9 mouse cellular contexts compared by ENCODE assay signal in the genomic region with DNA sequence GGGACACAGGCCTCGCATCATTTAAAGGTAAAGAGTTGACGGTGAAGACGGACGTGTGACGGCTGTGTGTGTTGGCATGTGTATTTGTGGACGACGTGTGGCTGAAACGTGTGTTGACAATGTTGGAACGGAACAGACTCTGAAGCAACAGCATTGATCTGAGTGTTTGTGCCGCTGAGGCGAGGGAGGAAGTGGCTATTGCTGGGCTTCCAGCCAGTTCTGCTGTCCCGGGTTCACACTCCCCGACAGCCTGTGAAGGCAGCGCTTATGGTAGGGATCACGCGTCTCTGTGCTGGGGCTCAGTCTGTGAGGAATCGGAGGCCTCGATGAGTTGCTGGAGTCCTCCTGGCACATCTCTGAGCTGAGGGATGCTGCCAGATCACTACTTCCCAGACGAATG. TPM values are rescaled to one million over a fixed set of nuclear protein-coding genes. Genes with fewer than 3 reads are reported as not detected.
DNase-seq lines count a peak whose midpoint lies in the region; ATAC-seq and TF ChIP-seq lines count a peak whose summit lies in the region.
"Had no signal": no experiment of that assay in that cellular context is flagged by ENCODE, and none has a peak within 500 bp of the region (broad histone marks: within the 10 kb centered on the region; RNA-seq: fewer than 3 reads in every experiment).

No protein-coding gene starts in this region.

- peak overlapping the region; percentile 15; the same call in 1 of the 2 replicates for H3K9ac ChIP-seq in heart, embryonic 12.5 days
- no peak overlapping the region for H3K9ac ChIP-seq in midbrain, postnatal 0 days (replicated peaks; ENCODE audit: low read length, poor library complexity, severe bottlenecking)
- H3K9ac ChIP-seq: limb, embryonic 15.5 days had no signal

- H3K4me2 ChIP-seq in heart, embryonic 12.5 days, result peak overlapping the region; percentile 38
- no peak overlapping the region for H3K4me2 ChIP-seq in midbrain, postnatal 0 days (ENCODE audit: low read depth, low read length, poor library complexity, severe bottlenecking)
- H3K4me2 ChIP-seq: limb, embryonic 15.5 days had no signal

- TF ChIP-seq POLR2A in brain, embryonic 14.5 days (IDR thresholded peaks at IDR 0.05; ENCODE audit: borderline replicate concordance, extremely low read depth, insufficient read depth, insufficient read length, poor library complexity, severe bottlenecking), result no peak

- no peaks in the 10 kb centered on the region for H3K9me3 ChIP-seq in heart, embryonic 12.5 days (replicated peaks)
- no peaks in the 10 kb centered on the region for H3K9me3 ChIP-seq in midbrain, postnatal 0 days (ENCODE audit: low read length)
- H3K9me3 ChIP-seq: limb, embryonic 15.5 days had no signal

- H3K27me3 ChIP-seq in heart, embryonic 12.5 days (replicated peaks), result no peaks in the 10 kb centered on the region
- no peaks in the 10 kb centered on the region; the same call in 1 of the 2 replicates for H3K27me3 ChIP-seq in midbrain, postnatal 0 days (ENCODE audit: insufficient read depth, low read length)
- H3K27me3 ChIP-seq: limb, embryonic 15.5 days had no signal

- WGBS in heart, embryonic 12.5 days, result 38% methylated on average over 19 of the region's 19 CpGs
- 67% methylated on average over 19 of the region's 19 CpGs for WGBS in midbrain, postnatal 0 days

- intact Hi-C loops in gastrocnemius, adult 2 months (cut with DNase I), result no loop called here

- H3K4me1 ChIP-seq in heart, embryonic 12.5 days (replicated peaks), result peaks cover 2% of the 10 kb centered on the region; the same call in 1 of the 2 replicates
- no peaks in the 10 kb centered on the region for H3K4me1 ChIP-seq in midbrain, postnatal 0 days (ENCODE audit: insufficient read depth, low read length)
- H3K4me1 ChIP-seq: limb, embryonic 15.5 days had no signal

- H3K27ac ChIP-seq in gastrocnemius, adult 2 months, result no peak overlapping the region
- no peak overlapping the region for H3K27ac ChIP-seq in heart, embryonic 12.5 days (ENCODE audit: poor library complexity, severe bottlenecking)
- H3K27ac ChIP-seq in midbrain, postnatal 0 days (ENCODE audit: low read depth, low read length), result no peak overlapping the region
- H3K27ac ChIP-seq: limb, embryonic 15.5 days had no signal

- peak; percentile 42 for DNase-seq in gastrocnemius, adult 2 months
- DNase-seq in gastrocnemius, adult 18-20 months (ENCODE audit: low spot score), result no peak
- DNase-seq in brain, embryonic 14.5 days (ENCODE audit: low read depth), result peak; percentile 79
- DNase-seq in kidney, postnatal 36 days, result peak; percentile 37 to 60
- DNase-seq in midbrain, postnatal 0 days (ENCODE audit: low spot score), result peak; percentile 31
- no peak for DNase-seq in Muller cell, postnatal 12 days (ENCODE audit: inconsistent ontology term)
- DNase-seq in cerebellum, adult 8-10 months, result no peak

- H3K4me3 ChIP-seq in gastrocnemius, adult 2 months, result peak overlapping the region; percentile 33; the same call in 1 of the 2 replicates
- no peak overlapping the region for H3K4me3 ChIP-seq in heart, embryonic 12.5 days
- no peak overlapping the region for H3K4me3 ChIP-seq in midbrain, postnatal 0 days (ENCODE audit: low read depth, low read length)
- H3K4me3 ChIP-seq: limb, embryonic 15.5 days had no signal

- H3K36me3 ChIP-seq in heart, embryonic 12.5 days, result no peaks in the 10 kb centered on the region
- no peaks in the 10 kb centered on the region for H3K36me3 ChIP-seq in midbrain, postnatal 0 days (ENCODE audit: insufficient read depth, low read length)
- H3K36me3 ChIP-seq: limb, embryonic 15.5 days had no signal

- ATAC-seq in heart, embryonic 12.5 days (ENCODE audit: insufficient number of reproducible peaks, low FRiP score), result no peak; the same call in 1 of the 2 replicates
- no peak for ATAC-seq in midbrain, postnatal 0 days (ENCODE audit: low FRiP score)

- no peak for TF ChIP-seq CTCF in gastrocnemius, adult 2 months (IDR thresholded peaks at IDR 0.05)
- TF ChIP-seq CTCF in brain, embryonic 14.5 days (IDR thresholded peaks at IDR 0.05; ENCODE audit: borderline replicate concordance, extremely low read depth, insufficient read depth, insufficient read length), result no peak
- no peak for TF ChIP-seq CTCF in midbrain, postnatal 0 days (IDR thresholded peaks at IDR 0.05)

RNA-seq across cellular contexts. Expression of a gene that starts 34.0 kb away (rescaled TPM):
- 10 to 100 TPM; 17.9 to 18.5 TPM for total RNA-seq in gastrocnemius, adult 2 months (2021)
- 10 to 100 TPM; 14.8 to 20.3 TPM for total RNA-seq in gastrocnemius, adult 18-20 months (2021)
- polyA plus RNA-seq in brain, embryonic 14.5 days (2012; rRNA removed), result 18.4 and 20.9 TPM in 2 replicates
- polyA plus RNA-seq in heart, embryonic 12.5 days (2016; fragmentation: Nextera tagmentation; extraction: Ambion mirVana), result 15.0 and 17.6 TPM in 2 replicates
- 20.8 and 21.2 TPM in 2 replicates for total RNA-seq in midbrain, postnatal 0 days (2014; rRNA removed)
- polyA plus RNA-seq in midbrain, postnatal 0 days (2015; fragmentation: Nextera tagmentation; extraction: Ambion mirVana), result 8.1 and 9.0 TPM in 2 replicates

Comparison
In these comparisons a context has a peak if more than half of its experiments do, and no peak if none do; other contexts are left out.
1. DNase-seq: peak in gastrocnemius, adult 2 months (single experiment), brain, embryonic 14.5 days (single experiment), kidney, postnatal 36 days (2 of 2) and midbrain, postnatal 0 days (single experiment); none in gastrocnemius, adult 18-20 months (single experiment), Muller cell, postnatal 12 days (single experiment) and cerebellum, adult 8-10 months (single experiment).